Comparison of ENCODE assay signal across 25 mouse cellular contexts in genomic region chr1:75001183-75001582, GRCm38 (mm10). TPM values are rescaled to one million over a fixed set of nuclear protein-coding genes. Genes with fewer than 3 reads are reported as not detected.
DNase-seq lines count a peak whose midpoint lies in the region; ATAC-seq and TF ChIP-seq lines count a peak whose summit lies in the region.
"Had no signal": no experiment of that assay in that cellular context is flagged by ENCODE, and none has a peak within 500 bp of the region (broad histone marks: within the 10 kb centered on the region; RNA-seq: fewer than 3 reads in every experiment).

No protein-coding gene starts in this region.

- no peak overlapping the region for H3K27ac ChIP-seq in forebrain, postnatal 0 days (ENCODE audit: low read depth, low read length)
- H3K27ac ChIP-seq in forebrain, embryonic 14.5 days (ENCODE audit: low read depth, low read length): no peak overlapping the region
- H3K27ac ChIP-seq in midbrain, embryonic 14.5 days (replicated peaks; ENCODE audit: low read depth, low read length): no peak overlapping the region
- no peak overlapping the region for H3K27ac ChIP-seq in midbrain, embryonic 13.5 days
- H3K27ac ChIP-seq: heart, embryonic 10.5 days; heart, embryonic 15.5 days; hindbrain, embryonic 12.5 days; kidney, embryonic 15.5 days; liver, embryonic 12.5 days; macrophage; neural tube, embryonic 12.5 days; stomach, postnatal 0 days had no signal

- no peaks in the 10 kb centered on the region for H3K9me3 ChIP-seq in forebrain, postnatal 0 days (ENCODE audit: low read length)
- H3K9me3 ChIP-seq in forebrain, embryonic 14.5 days (replicated peaks; ENCODE audit: control insufficient read depth, low read length): no peaks in the 10 kb centered on the region
- H3K9me3 ChIP-seq in midbrain, embryonic 14.5 days (ENCODE audit: control insufficient read depth, low read length): no peaks in the 10 kb centered on the region
- no peaks in the 10 kb centered on the region for H3K9me3 ChIP-seq in midbrain, embryonic 13.5 days
- H3K9me3 ChIP-seq: G1E; heart, embryonic 10.5 days; heart, embryonic 15.5 days; hindbrain, embryonic 12.5 days; kidney, embryonic 15.5 days; liver, embryonic 12.5 days; neural tube, embryonic 12.5 days had no signal

- no peak for TF ChIP-seq CTCF in forebrain, postnatal 0 days (IDR thresholded peaks at IDR 0.05; ENCODE audit: low read depth)

- H3K4me2 ChIP-seq in forebrain, postnatal 0 days (ENCODE audit: low read depth): no peak overlapping the region
- H3K4me2 ChIP-seq in forebrain, embryonic 14.5 days (ENCODE audit: low read length): no peak overlapping the region
- no peak overlapping the region for H3K4me2 ChIP-seq in midbrain, embryonic 14.5 days (ENCODE audit: low read length)
- H3K4me2 ChIP-seq in midbrain, embryonic 13.5 days (replicated peaks): no peak overlapping the region
- H3K4me2 ChIP-seq: heart, embryonic 15.5 days; hindbrain, embryonic 12.5 days; kidney, embryonic 15.5 days; liver, embryonic 12.5 days; neural tube, embryonic 12.5 days had no signal

- H3K27me3 ChIP-seq in forebrain, postnatal 0 days (ENCODE audit: insufficient read depth, low read length): no peaks in the 10 kb centered on the region
- no peaks in the 10 kb centered on the region for H3K27me3 ChIP-seq in forebrain, embryonic 14.5 days (replicated peaks; ENCODE audit: control insufficient read depth, insufficient read depth, low read length)
- no peaks in the 10 kb centered on the region for H3K27me3 ChIP-seq in midbrain, embryonic 14.5 days (ENCODE audit: control insufficient read depth, insufficient read depth, low read length)
- no peaks in the 10 kb centered on the region for H3K27me3 ChIP-seq in midbrain, embryonic 13.5 days
- H3K27me3 ChIP-seq: heart, embryonic 15.5 days; hindbrain, embryonic 12.5 days; kidney, embryonic 15.5 days; liver, embryonic 12.5 days; neural tube, embryonic 12.5 days; Patski had no signal

- no peaks in the 10 kb centered on the region for H3K4me1 ChIP-seq in forebrain, postnatal 0 days (ENCODE audit: insufficient read depth)
- no peaks in the 10 kb centered on the region for H3K4me1 ChIP-seq in forebrain, embryonic 14.5 days (ENCODE audit: control insufficient read depth, insufficient read depth, low read length)
- H3K4me1 ChIP-seq in midbrain, embryonic 14.5 days (ENCODE audit: control insufficient read depth, insufficient read depth, low read length): no peaks in the 10 kb centered on the region
- no peaks in the 10 kb centered on the region for H3K4me1 ChIP-seq in midbrain, embryonic 13.5 days (replicated peaks)
- H3K4me1 ChIP-seq: hindbrain, embryonic 12.5 days; kidney, embryonic 15.5 days; liver, embryonic 12.5 days; neural tube, embryonic 12.5 days had no signal

- no peaks in the 10 kb centered on the region for H3K36me3 ChIP-seq in forebrain, postnatal 0 days (ENCODE audit: insufficient read depth)
- no peaks in the 10 kb centered on the region for H3K36me3 ChIP-seq in forebrain, embryonic 14.5 days (ENCODE audit: control insufficient read depth, insufficient read depth, low read length)
- H3K36me3 ChIP-seq in midbrain, embryonic 14.5 days (ENCODE audit: control insufficient read depth, insufficient read depth, low read length): no peaks in the 10 kb centered on the region
- H3K36me3 ChIP-seq in midbrain, embryonic 13.5 days: no peaks in the 10 kb centered on the region
- H3K36me3 ChIP-seq: G1E; heart, embryonic 10.5 days; heart, embryonic 15.5 days; hindbrain, embryonic 12.5 days; kidney, embryonic 15.5 days; liver, embryonic 12.5 days; neural tube, embryonic 12.5 days had no signal

- DNase-seq in forebrain, postnatal 0 days: peak; percentile 4
- no peak for DNase-seq in forebrain, embryonic 14.5 days (ENCODE audit: low spot score)
- peak; percentile 11 for DNase-seq in midbrain, embryonic 14.5 days
- DNase-seq in layer of hippocampus, adult 18-20 months (ENCODE audit: low spot score in 2 of 2): peak; percentile 8 to 23
- DNase-seq in urinary bladder, postnatal 36 days (ENCODE audit: low spot score in 2 of 2): no peak
- DNase-seq: thymus, adult 18-20 months had no signal

- WGBS in forebrain, postnatal 0 days: 77% methylated on average over 6 of the region's 6 CpGs
- WGBS in forebrain, embryonic 14.5 days: 77% methylated on average over 6 of the region's 6 CpGs
- WGBS in midbrain, embryonic 14.5 days: 58% methylated on average over 6 of the region's 6 CpGs
- WGBS in midbrain, embryonic 13.5 days: 67% methylated on average over 6 of the region's 6 CpGs

- H3K9ac ChIP-seq in forebrain, postnatal 0 days: no peak overlapping the region
- no peak overlapping the region for H3K9ac ChIP-seq in forebrain, embryonic 14.5 days (ENCODE audit: low read length)
- H3K9ac ChIP-seq in midbrain, embryonic 14.5 days (replicated peaks; ENCODE audit: low read length): no peak overlapping the region
- H3K9ac ChIP-seq in midbrain, embryonic 13.5 days (replicated peaks): no peak overlapping the region
- H3K9ac ChIP-seq: heart, embryonic 15.5 days; hindbrain, embryonic 12.5 days; kidney, embryonic 15.5 days; liver, embryonic 12.5 days; liver, postnatal 0 days; neural tube, embryonic 12.5 days had no signal

- H3K4me3 ChIP-seq in forebrain, postnatal 0 days (ENCODE audit: low read depth, low read length): no peak overlapping the region
- no peak overlapping the region for H3K4me3 ChIP-seq in forebrain, embryonic 14.5 days (ENCODE audit: low read depth, low read length)
- no peak overlapping the region for H3K4me3 ChIP-seq in midbrain, embryonic 14.5 days (replicated peaks; ENCODE audit: low read depth, low read length)
- no peak overlapping the region for H3K4me3 ChIP-seq in midbrain, embryonic 13.5 days (replicated peaks)
- H3K4me3 ChIP-seq: erythroblast, embryonic 14.5 days; heart, embryonic 10.5 days; heart, embryonic 15.5 days; hindbrain, embryonic 12.5 days; kidney, embryonic 15.5 days; liver, embryonic 12.5 days; myocyte; neural tube, embryonic 12.5 days had no signal

- no peak for ATAC-seq in forebrain, postnatal 0 days
- ATAC-seq in forebrain, embryonic 14.5 days: no peak
- no peak for ATAC-seq in midbrain, embryonic 14.5 days (ENCODE audit: low FRiP score, low TSS enrichment)
- ATAC-seq in midbrain, embryonic 13.5 days: no peak
- ATAC-seq in cerebellum, adult (ENCODE audit: insufficient number of reproducible peaks, low FRiP score, low TSS enrichment): no peak
- ATAC-seq: intestine, postnatal 0 days; liver, embryonic 12.5 days; liver, postnatal 0 days; midbrain, embryonic 16.5 days; Patski had no signal

RNA-seq across cellular contexts. Expression of gene Ihh, which starts 49.7 kb away (rescaled TPM):
- 0.08 and 0.29 TPM in 2 replicates for total RNA-seq in forebrain, postnatal 0 days (2014; rRNA removed)
- 0.11 and 0.19 TPM in 2 replicates for polyA plus RNA-seq in forebrain, postnatal 0 days (2015; fragmentation: Nextera tagmentation; extraction: Ambion mirVana)
- 0.09 and 0.20 TPM in 2 replicates for polyA plus RNA-seq in forebrain, embryonic 14.5 days (2014; fragmentation: Nextera tagmentation; extraction: Ambion mirVana)
- 0.16 TPM in 1 of 2 replicates, not detected in the other for polyA plus RNA-seq in midbrain, embryonic 14.5 days (2014; fragmentation: Nextera tagmentation; extraction: Ambion mirVana)
- 0.13 and 0.26 TPM in 2 replicates for polyA plus RNA-seq in midbrain, embryonic 13.5 days (2015; fragmentation: Nextera tagmentation; extraction: Ambion mirVana)
- total RNA-seq in layer of hippocampus, adult 18-20 months (2021): under 1 TPM; 0.20 to 0.32 TPM
- total RNA-seq: megakaryocyte-erythroid progenitor cell, adult 5-6 weeks had no signal
- polyA plus RNA-seq: embryonic facial prominence, embryonic 11.5 days had no signal

Comparison
In these comparisons a context has a peak if more than half of its experiments do, and no peak if none do; other contexts are left out.
1. DNase-seq: peak in forebrain, postnatal 0 days (single experiment), midbrain, embryonic 14.5 days (single experiment) and layer of hippocampus, adult 18-20 months (2 of 2); none in forebrain, embryonic 14.5 days (single experiment) and urinary bladder, postnatal 36 days (0 of 2).